Mouse (Mus musculus): ENCODE measurements around the gene Cox15. TPM values are rescaled to one million over a fixed set of nuclear protein-coding genes. Genes with fewer than 3 reads are reported as not detected.

Gene Cox15
- polyA plus RNA-seq (2012; ENCODE audit: low replicate concordance), result 2.5 and 6.0 TPM in 2 replicates

DNA sequence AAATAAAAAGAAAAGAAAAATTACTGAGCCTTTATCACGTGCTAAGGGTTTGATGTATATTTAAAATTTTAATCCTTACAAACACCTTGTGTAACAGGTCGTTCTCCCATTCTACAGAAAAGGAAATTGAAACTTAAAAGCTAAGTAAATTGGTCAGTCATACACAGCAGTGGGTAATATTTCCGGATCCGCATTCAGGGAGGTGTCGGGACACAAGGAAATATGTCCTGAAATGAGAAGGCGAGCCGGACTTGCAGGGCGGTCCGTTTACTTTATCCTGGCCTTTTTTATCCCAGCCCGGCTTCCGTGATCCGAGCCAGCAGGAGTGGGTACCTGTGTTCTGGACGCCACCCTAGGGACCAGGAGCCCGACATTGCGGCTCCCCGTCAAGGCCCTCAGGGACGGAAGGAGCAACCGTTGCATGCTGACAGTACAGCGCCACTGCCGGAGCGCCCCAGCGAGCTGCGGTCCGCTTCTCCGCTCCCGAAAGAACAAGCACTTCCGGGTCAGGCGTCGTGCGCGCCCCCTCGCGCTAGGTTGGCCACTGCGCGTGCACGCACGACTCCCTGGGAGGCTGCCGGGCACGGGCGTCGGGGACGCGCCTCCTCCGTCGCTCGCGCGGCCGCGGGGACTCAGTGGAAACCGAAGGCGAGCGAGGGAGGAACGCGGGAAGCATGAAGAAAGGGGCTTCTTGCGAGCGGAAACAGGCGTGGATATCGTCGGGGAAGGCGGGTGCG, at the start of gene Cox15, which contains the start of gene Cutc:
Cox15 (minus strand) TSS at position 512 of the 737 bp plus-strand sequence.
Cutc (plus strand) TSS at position 508 of the 737 bp plus-strand sequence.

DNA sequence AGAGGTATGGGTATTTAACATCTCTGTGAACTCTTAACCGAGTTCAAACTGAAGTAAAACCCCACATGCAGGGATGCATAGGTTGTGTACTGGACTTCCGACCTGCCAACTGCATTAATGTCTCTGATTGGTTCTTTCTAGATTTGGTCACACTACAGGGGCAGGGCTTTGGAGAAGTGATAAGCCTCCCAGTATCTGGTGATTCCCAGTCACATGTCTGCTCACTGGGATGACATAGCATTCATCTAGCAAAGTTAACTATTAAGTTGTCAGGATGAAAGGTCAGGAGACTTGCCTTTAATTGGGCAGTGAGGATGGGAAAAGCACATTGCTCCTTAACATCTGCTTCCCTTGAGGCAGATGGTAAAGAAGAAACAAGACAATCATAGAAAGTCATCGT, 29.2 kb upstream of the Cox15 start, which contains the start of gene Abcc2:
Abcc2 (plus strand) TSS at position 213 of the 400 bp plus-strand sequence.

DNA sequence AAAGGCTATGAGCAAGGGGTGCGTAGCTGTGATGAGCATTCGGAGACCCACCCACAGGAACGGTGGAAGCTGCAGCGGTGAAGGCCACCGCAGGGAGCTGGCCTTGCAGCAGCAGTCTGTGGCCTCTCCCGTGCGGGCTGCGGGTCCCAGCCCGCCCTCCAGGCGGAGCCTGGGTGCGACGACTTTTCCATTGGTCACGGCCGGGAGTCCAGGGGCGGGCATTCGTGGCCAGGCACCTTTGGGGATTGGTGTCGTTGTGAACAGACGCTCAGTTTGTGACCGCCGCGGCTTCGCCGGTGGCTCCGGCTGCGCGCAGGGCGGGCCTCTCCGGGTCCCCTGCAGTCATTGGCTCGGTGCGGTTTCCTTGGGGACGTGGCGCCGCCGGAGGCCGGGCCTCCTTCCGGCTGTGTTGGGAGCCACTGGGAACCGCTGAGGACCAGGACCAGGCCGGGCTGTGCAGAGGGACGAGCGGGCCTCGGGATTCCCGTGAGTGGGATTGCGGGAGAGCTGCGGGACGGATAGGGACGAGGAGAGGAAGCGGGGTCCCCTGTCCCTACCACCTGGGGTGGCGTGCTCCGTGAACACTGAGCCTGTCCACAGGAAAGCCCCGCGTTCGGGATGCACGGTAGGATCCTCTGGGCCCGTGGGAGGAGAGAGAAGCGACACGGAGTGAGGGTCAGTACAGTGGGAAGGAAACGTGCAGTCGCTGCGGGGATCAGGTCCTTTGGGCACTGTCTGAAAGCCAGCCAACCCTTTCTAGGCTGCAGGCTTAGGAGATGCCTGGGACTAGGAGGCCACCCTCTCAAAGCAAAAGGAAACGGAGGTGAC, 63.2 kb downstream of the Cox15 start, which contains the start of gene Entpd7:
Entpd7 (plus strand) TSS at position 254 of the 828 bp plus-strand sequence.

Other genes with a start within 250 kb of the Cox15 start
- gene Got1, start 228.4 kb downstream of the Cox15 start, polyA plus RNA-seq (2012; ENCODE audit: low replicate concordance), result 3.2 and 10.7 TPM in 2 replicates
- gene Nkx2-3, start 140.7 kb downstream of the Cox15 start, polyA plus RNA-seq (2012; ENCODE audit: low replicate concordance), result 1.6 and 2.0 TPM in 2 replicates
- gene Slc25a28, start 78.1 kb downstream of the Cox15 start, polyA plus RNA-seq (2012; ENCODE audit: low replicate concordance), result 31.2 and 33.6 TPM in 2 replicates
- gene Entpd7, start 63.3 kb downstream of the Cox15 start, polyA plus RNA-seq (2012; ENCODE audit: low replicate concordance), result 1.3 and 2.0 TPM in 2 replicates
- 0.41 and 0.82 TPM in 2 replicates for gene Cutc, start within 50 bp of the Cox15 start, polyA plus RNA-seq (2012; ENCODE audit: low replicate concordance)
- gene Abcc2, start 29.2 kb upstream of the Cox15 start, polyA plus RNA-seq (2012; ENCODE audit: low replicate concordance), result 0.35 TPM in 1 of 2 replicates, not detected in the other
- gene Dnmbp, start 187.2 kb upstream of the Cox15 start, polyA plus RNA-seq (2012; ENCODE audit: low replicate concordance), result 0.79 and 1.9 TPM in 2 replicates
- 0.13 and 0.37 TPM in 2 replicates for gene Cpn1, start 233.6 kb upstream of the Cox15 start, polyA plus RNA-seq (2012; ENCODE audit: low replicate concordance)